Mouse (Mus musculus) fat pad, adult 2 months (tissue): Measurements from ENCODE around the gene Cops7b.

Source experiments
- DNase-seq: peaks from one replicate; pipeline ENCODE4 v3.0.0-alpha.2; 2011; ENCODE audit warnings: low read depth, low spot score; ENCODE audit errors: extremely low read depth

Cops7b gene

DNA sequence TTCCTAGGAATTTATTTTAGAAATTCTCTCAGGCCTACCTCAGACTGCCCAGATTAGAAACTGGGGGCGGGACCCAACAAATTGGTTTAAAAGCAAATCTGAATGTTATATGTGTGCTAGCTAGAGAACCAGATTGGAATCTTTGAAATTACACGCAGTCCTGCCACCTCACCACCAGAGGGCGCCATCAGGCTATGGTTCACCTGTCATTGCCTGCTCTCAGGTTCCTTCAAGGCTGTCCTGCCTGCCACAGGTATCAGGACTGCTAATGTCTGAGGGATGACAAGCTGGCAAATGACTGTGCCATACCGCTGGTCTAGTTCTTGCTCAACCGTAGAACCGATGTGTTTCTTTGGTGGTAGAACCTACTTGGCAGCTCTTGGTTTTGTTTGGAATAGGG lies 67.6 kb downstream of the Cops7b start:
- no peak for DNase-seq

DNA sequence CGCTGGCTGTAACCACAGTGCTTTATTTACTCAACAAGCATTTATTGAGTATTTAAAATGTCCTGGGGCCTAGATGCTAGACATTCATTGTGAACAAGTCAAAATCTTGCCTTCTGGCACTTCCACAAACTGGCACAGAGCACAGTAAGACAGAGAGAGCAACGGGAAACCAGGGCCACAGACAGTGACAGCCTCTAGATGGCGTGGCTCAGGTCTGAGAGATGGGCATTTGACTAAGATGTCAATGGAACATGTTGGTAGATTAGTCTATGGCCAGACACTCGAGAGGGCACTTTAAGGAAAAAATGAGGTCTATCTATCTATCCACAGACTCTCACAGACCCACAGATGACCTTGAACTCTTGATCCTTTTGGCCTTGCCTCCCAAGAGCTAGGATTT lies 70.0 kb downstream of the Cops7b start:
- DNase-seq, result no peak

DNA sequence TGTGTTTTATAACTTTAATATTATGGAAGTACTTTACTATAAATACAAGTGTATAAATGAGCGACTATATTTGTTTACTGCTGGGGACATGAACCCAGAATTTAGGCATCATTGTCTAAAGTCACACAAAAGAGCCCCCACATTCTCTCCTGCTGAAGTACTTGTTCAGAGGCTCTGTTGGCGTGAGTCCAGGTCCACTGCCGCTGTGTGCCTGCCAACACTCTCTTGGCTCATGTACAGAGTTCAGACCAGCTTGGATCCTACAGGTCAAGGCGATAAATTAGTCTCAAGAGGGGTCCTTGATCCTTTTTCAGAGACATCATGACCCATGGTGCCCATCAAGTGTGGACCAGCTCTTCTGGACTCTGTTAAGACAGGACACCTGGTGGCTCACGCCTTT lies 74.4 kb downstream of the Cops7b start:
- DNase-seq, result no peak
